Mouse (Mus musculus) CH12.LX (cell line): Measurements from ENCODE around the gene Foxred1. TPM values are rescaled to one million over a fixed set of nuclear protein-coding genes. Genes with fewer than 3 reads are reported as not detected.

Experiments used
- DNase-seq: peaks from one replicate; pipeline ENCODE4 v3.0.0-alpha.2; 2013; ENCODE audit errors: extremely low read depth
- H3K27ac ChIP-seq: 2 replicates; pipeline ENCODE4 v1.5.1; 2012; ENCODE audit warnings: low read depth, mild to moderate bottlenecking, control low read depth, moderate library complexity; ENCODE audit not compliant: insufficient read depth
- H3K27me3 ChIP-seq: replicated peaks from 2 replicates; pipeline ENCODE3; 2012; ENCODE audit warnings: inconsistent platforms
- H3K36me3 ChIP-seq, 2 experiments: replicated peaks in 1 of 2; 2 replicates each; pipeline versions ENCODE3 to v1.6.1; 2012; ENCODE audit warnings: inconsistent platforms in 1 of 2, low read length in 1 of 2, mild to moderate bottlenecking in 1 of 2, mixed read lengths in 1 of 2, moderate library complexity in 1 of 2; ENCODE audit not compliant: control insufficient read depth in 1 of 2, insufficient read depth in 1 of 2
- H3K4me1 ChIP-seq, 2 experiments: 2 replicates each; pipeline ENCODE4 v1.6.1; 2012; ENCODE audit warnings: inconsistent platforms in 1 of 2, moderate library complexity in 1 of 2; ENCODE audit not compliant: insufficient read depth in 2 of 2, control insufficient read depth in 1 of 2
- H3K4me2 ChIP-seq: 2 replicates; pipeline ENCODE4 v1.6.1; 2012; ENCODE audit warnings: low read depth, mild to moderate bottlenecking, control low read depth; ENCODE audit not compliant: poor library complexity, insufficient read depth, severe bottlenecking
- H3K4me3 ChIP-seq, 3 experiments: fragments of 150-350 bp in 1 of 3; sonication (generic) in 1 of 3; replicated peaks in 1 of 3; 2 replicates each; pipeline versions ENCODE3 to v1.5.1; 2011 to 2012; ENCODE audit warnings: low read depth in 2 of 3, low read length in 2 of 3, mild to moderate bottlenecking in 2 of 3, moderate library complexity in 2 of 3, control low read depth in 1 of 3, improper control_type of control experiment in 1 of 3, inconsistent platforms in 1 of 3, mixed read lengths in 1 of 3; ENCODE audit not compliant: poor library complexity in 1 of 3
- H3K79me2 ChIP-seq: replicated peaks from 2 replicates; pipeline ENCODE4 v1.6.1; 2012; ENCODE audit warnings: mild to moderate bottlenecking, moderate library complexity; ENCODE audit not compliant: control insufficient read depth, poor library complexity, insufficient read depth, severe bottlenecking; ENCODE audit errors: extremely low read depth
- H3K9ac ChIP-seq: 2 replicates; pipeline ENCODE4 v1.6.1; 2012; ENCODE audit warnings: low read depth, mild to moderate bottlenecking, control low read depth, moderate library complexity; ENCODE audit not compliant: insufficient read depth
- H3K9me3 ChIP-seq: replicated peaks from 2 replicates; pipeline ENCODE3; 2012; ENCODE audit warnings: low read length, inconsistent platforms, mixed read lengths
- CHD2 ChIP-seq: IDR thresholded peaks from 2 replicates; pipeline ENCODE4 v1.6.1; 2011; ENCODE audit warnings: low read length, improper control_type of control experiment
- CTCF ChIP-seq, 2 experiments: IDR thresholded peaks in 1 of 2; conservative IDR thresholded peaks in 1 of 2; 2 replicates each; pipeline ENCODE4 v1.5.1; 2011 to 2012; ENCODE audit warnings: low read depth in 2 of 2, low read length in 2 of 2, improper control_type of control experiment in 1 of 2, inconsistent platforms in 1 of 2, mild to moderate bottlenecking in 1 of 2, moderate library complexity in 1 of 2
- E2F4 ChIP-seq: IDR thresholded peaks from 2 replicates; pipeline ENCODE4 v1.6.1; 2011; ENCODE audit warnings: low read depth, low read length, improper control_type of control experiment; ENCODE audit not compliant: insufficient replicate concordance
- ELF1 ChIP-seq: IDR thresholded peaks from 2 replicates; pipeline ENCODE4 v1.6.1; 2014; ENCODE audit warnings: low read depth, mild to moderate bottlenecking, inconsistent platforms, low read length, improper control_type of control experiment
- EP300 ChIP-seq: IDR thresholded peaks from 2 replicates; pipeline ENCODE4 v1.6.1; 2011; ENCODE audit warnings: low read length, improper control_type of control experiment
- GABPA ChIP-seq: IDR thresholded peaks from 2 replicates; pipeline ENCODE4 v1.6.1; 2012; ENCODE audit warnings: low read depth, low read length, improper control_type of control experiment, inconsistent platforms; ENCODE audit not compliant: insufficient replicate concordance
- HCFC1 ChIP-seq: IDR thresholded peaks from 2 replicates; pipeline ENCODE4 v1.6.1; 2012; ENCODE audit warnings: low read depth, mild to moderate bottlenecking, inconsistent platforms, low read length, improper control_type of control experiment
- IRF4 ChIP-seq: IDR thresholded peaks from 2 replicates; pipeline ENCODE4 v1.6.1; 2014; ENCODE audit warnings: low read depth, mild to moderate bottlenecking, inconsistent platforms, low read length, improper control_type of control experiment
- KAT2A ChIP-seq: IDR thresholded peaks from 2 replicates; pipeline ENCODE4 v1.6.1; 2012; ENCODE audit warnings: low read length, improper control_type of control experiment, inconsistent platforms; ENCODE audit not compliant: insufficient replicate concordance
- MAFK ChIP-seq: IDR thresholded peaks from 2 replicates; pipeline ENCODE4 v1.6.1; 2011; ENCODE audit warnings: low read length, improper control_type of control experiment; ENCODE audit not compliant: insufficient replicate concordance
- MAX ChIP-seq: IDR thresholded peaks from 2 replicates; pipeline ENCODE4 v1.6.1; 2011; ENCODE audit warnings: low read length, improper control_type of control experiment
- MAZ ChIP-seq: IDR thresholded peaks from 2 replicates; pipeline ENCODE4 v1.6.1; 2012; ENCODE audit warnings: low read depth, mild to moderate bottlenecking, inconsistent platforms, low read length, improper control_type of control experiment, moderate library complexity
- MXI1 ChIP-seq: IDR thresholded peaks from 2 replicates; pipeline ENCODE4 v1.6.1; 2011; ENCODE audit warnings: mild to moderate bottlenecking, low read depth, low read length, improper control_type of control experiment
- MYC ChIP-seq: IDR thresholded peaks from 2 replicates; pipeline ENCODE4 v1.6.1; 2011; ENCODE audit warnings: low read depth, mild to moderate bottlenecking, improper control_type of control experiment, low read length
- NELFE ChIP-seq: IDR thresholded peaks from 2 replicates; pipeline ENCODE4 v1.6.1; 2011; ENCODE audit warnings: low read depth, low read length, improper control_type of control experiment
- NRF1 ChIP-seq: IDR thresholded peaks from 2 replicates; pipeline ENCODE4 v1.6.1; 2014; ENCODE audit warnings: low read depth, mild to moderate bottlenecking, inconsistent platforms, low read length, improper control_type of control experiment, moderate library complexity
- POLR2A ChIP-seq: IDR thresholded peaks from 2 replicates; pipeline ENCODE4 v1.6.1; 2011; ENCODE audit warnings: low read depth, mild to moderate bottlenecking, improper control_type of control experiment, low read length
- POLR2AphosphoS2 ChIP-seq: IDR thresholded peaks from 2 replicates; pipeline ENCODE4 v1.6.1; 2011; ENCODE audit warnings: low read depth, low read length, improper control_type of control experiment
- RCOR1 ChIP-seq: conservative IDR thresholded peaks from 2 replicates; pipeline ENCODE4 v1.6.1; 2012; ENCODE audit warnings: low read depth, mild to moderate bottlenecking, inconsistent platforms, low read length, improper control_type of control experiment
- SMC3 ChIP-seq: IDR thresholded peaks from 2 replicates; pipeline ENCODE4 v1.6.1; 2011; ENCODE audit warnings: low read depth, low read length, improper control_type of control experiment
- TCF12 ChIP-seq: IDR thresholded peaks from 2 replicates; pipeline ENCODE4 v1.6.1; 2014; ENCODE audit warnings: low read depth, mild to moderate bottlenecking, inconsistent platforms, low read length, improper control_type of control experiment
- USF1 ChIP-seq: IDR thresholded peaks from 2 replicates; pipeline ENCODE4 v1.6.1; 2014; ENCODE audit warnings: low read depth, mild to moderate bottlenecking, inconsistent platforms, low read length, improper control_type of control experiment
- USF2 ChIP-seq: conservative IDR thresholded peaks from 2 replicates; pipeline ENCODE4 v1.6.1; 2011; ENCODE audit warnings: low read depth, low read length, improper control_type of control experiment
- dilution Hi-C: fragments of 300-500 bp; cut with MboI; formaldehyde crosslinking; loops from 2 replicates; pipeline ENCODE4 v1.14.3; 2020; ENCODE audit warnings: low sequenced_read_pairs; ENCODE audit not compliant: extremely low pct_unique_long_range_greater_than_20kb, extremely low pct_ligation_motif_present
- in situ Hi-C: fragments of 300-500 bp; cut with MboI; formaldehyde crosslinking; loops from 3 replicates; pipeline ENCODE4 v1.14.3; 2019; ENCODE audit warnings: low sequenced_read_pairs, low pct_ligation_motif_present, low pct_unique_long_range_greater_than_20kb, mixed read lengths
- polyA plus RNA-seq: library from polyadenylated mRNA; unstranded; fragments of >175 nt; gene quantifications from 2 replicates; pipeline ENCODE4 v1.2.1, GENCODE M21; 2012; ENCODE audit warnings: low read depth; ENCODE audit not compliant: insufficient read length
- total RNA-seq, 2 experiments: library from RNA; depleted of rRNA; stranded (reverse); fragments of 300-350 nt in 1 of 2; fragments of >200 nt in 1 of 2; gene quantifications; 2 replicates each; pipeline ENCODE4 v1.2.3; 2012 to 2014

Foxred1 gene
- total and polyA plus RNA-seq, 3 experiments, result 31.1 to 69.1 (median 40.3) TPM

DNA sequence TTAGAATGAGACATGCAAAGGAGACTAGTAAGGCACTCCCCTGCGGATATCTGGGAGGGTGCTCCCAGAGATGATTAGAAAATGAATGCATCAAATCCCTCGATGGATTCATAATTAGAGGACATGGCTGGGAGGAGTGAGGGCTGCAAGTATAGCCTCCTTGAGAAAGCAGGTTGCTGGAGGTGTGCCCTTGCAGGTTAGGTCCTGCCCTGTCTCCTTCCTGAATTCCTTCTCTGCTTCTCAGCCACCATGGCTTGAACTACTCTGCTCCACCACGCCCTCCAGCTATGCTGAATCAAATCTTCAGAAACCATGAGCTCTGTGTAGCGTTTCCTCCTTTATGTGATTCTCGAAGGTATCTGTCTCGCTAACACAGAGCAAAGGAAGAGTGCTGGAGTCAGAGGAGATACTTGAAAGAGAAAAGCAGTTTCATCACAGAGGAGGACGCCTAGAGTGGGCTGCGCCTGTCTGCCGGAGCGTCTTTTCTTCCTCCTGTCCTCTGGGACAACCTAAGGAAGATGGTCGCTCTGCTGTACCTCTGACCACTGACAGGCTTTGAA, 17.8 kb downstream of the Foxred1 start:
- dilution Hi-C loops (no loop called here), in situ Hi-C loops (no loop called here)
- Histone ChIP-seq H3K36me3 (peaks cover 35 to 73% of the 10 kb centered on the region in 2 experiments), H3K4me2 (no peak overlapping the region), H3K27ac (no peak overlapping the region), H3K9ac (no peak overlapping the region), H3K9me3 (no peaks in the 10 kb centered on the region), H3K4me3 (no peak overlapping the region), H3K4me1 (peaks cover 0 to 27% of the 10 kb centered on the region in 2 experiments; a peak in 2 of 4 replicates), H3K27me3 (no peaks in the 10 kb centered on the region), H3K79me2 (peaks cover 22% of the 10 kb centered on the region)
- TF ChIP-seq POLR2AphosphoS2 (no peak), CHD2 (no peak), RCOR1 (no peak), MYC (no peak), MAFK (no peak), SMC3 (no peak), MAZ (no peak), USF1 (no peak), CTCF (conservative IDR thresholded peaks at IDR 0.05 in 1 of 2, IDR thresholded peaks at IDR 0.05 in 1 of 2; ENCODE audit: low read depth in 2 of 2, low read length in 2 of 2) (no peak), NRF1 (no peak), HCFC1 (no peak), E2F4 (no peak), TCF12 (no peak)
- DNase-seq, result no peak

DNA sequence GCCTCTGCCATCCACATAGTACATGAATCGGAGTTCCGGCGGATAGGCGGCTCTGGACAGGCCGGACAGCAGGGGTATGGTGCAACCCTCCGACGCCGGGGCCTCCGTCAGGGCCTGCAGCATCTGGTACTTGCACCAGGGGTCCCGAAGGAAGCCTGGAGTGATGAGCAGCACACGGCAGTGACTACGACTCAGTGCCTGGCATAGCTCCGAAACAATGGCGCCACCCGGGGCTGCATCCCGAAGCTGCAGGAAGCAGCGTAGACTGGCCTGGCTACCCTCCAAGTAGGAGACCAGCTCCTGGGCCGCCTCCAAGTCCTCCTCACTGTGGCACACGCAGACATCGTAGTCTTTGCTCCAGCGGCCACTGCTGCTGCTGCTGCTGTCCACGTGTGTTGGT, 22.2 kb downstream of the Foxred1 start:
- Histone ChIP-seq H3K4me3 (no peak overlapping the region), H3K79me2 (peaks cover 4% of the 10 kb centered on the region; the same call in 1 of the 2 replicates), H3K27me3 (no peaks in the 10 kb centered on the region), H3K4me1 (peaks cover 17 to 47% of the 10 kb centered on the region in 2 experiments), H3K4me2 (no peak overlapping the region), H3K9me3 (no peaks in the 10 kb centered on the region), H3K9ac (no peak overlapping the region), H3K36me3 (peaks cover 52 to 68% of the 10 kb centered on the region in 2 experiments), H3K27ac (no peak overlapping the region)
- no peak for TF ChIP-seq EP300
- no peak for TF ChIP-seq RCOR1
- no peak for TF ChIP-seq GABPA
- TF ChIP-seq IRF4, result no peak
- no peak for TF ChIP-seq ELF1
- no peak for TF ChIP-seq POLR2A
- no peak for TF ChIP-seq MXI1
- TF ChIP-seq MAX, result no peak
- no peak for TF ChIP-seq USF2
- no peak for TF ChIP-seq SMC3
- TF ChIP-seq MAZ, result no peak
- no peak for TF ChIP-seq KAT2A
- TF ChIP-seq TCF12, result no peak
- TF ChIP-seq NELFE, result no peak
- no peak for TF ChIP-seq MAFK
- dilution Hi-C loops (no loop called here), in situ Hi-C loops (no loop called here)
- no peak for DNase-seq
